Mouse (Mus musculus): ENCODE data around the gene 3110009E18Rik.

The 3110009E18Rik gene

GRCm38 (mm10) chr1:120197189-120197588, 76.2 kb downstream of the 3110009E18Rik start:
- DNase-seq, result peak; percentile 84 to 86

GRCm38 (mm10) chr1:120198151-120198550, 77.2 kb downstream of the 3110009E18Rik start:
- no peak for DNase-seq

GRCm38 (mm10) chr1:120198942-120199341, 78.0 kb downstream of the 3110009E18Rik start:
- DNase-seq, result no peak

GRCm38 (mm10) chr1:120202542-120202941, 81.6 kb downstream of the 3110009E18Rik start:
- no peak for DNase-seq

- DNase-seq, result no peak
These were observed 82.8 kb downstream of the 3110009E18Rik start for GRCm38 (mm10) chr1:120203836-120204235.

- DNase-seq, result no peak
These were observed 83.8 kb downstream of the 3110009E18Rik start for GRCm38 (mm10) chr1:120204834-120205233.

- no peak for DNase-seq
These were observed 86.6 kb downstream of the 3110009E18Rik start for GRCm38 (mm10) chr1:120207568-120207967.

- DNase-seq, result no peak
These were observed 87.7 kb downstream of the 3110009E18Rik start for GRCm38 (mm10) chr1:120208502-120209230.

- DNase-seq, result no peak
These were observed 99.9 kb downstream of the 3110009E18Rik start for GRCm38 (mm10) chr1:120220841-120221240.

GRCm38 (mm10) chr1:120221285-120221684, 100.3 kb downstream of the 3110009E18Rik start:
- DNase-seq, result no peak

- DNase-seq, result peak; percentile 26 to 31
These were observed 102.6 kb downstream of the 3110009E18Rik start for GRCm38 (mm10) chr1:120223613-120224012.

- DNase-seq, result no peak
These were observed 108.9 kb downstream of the 3110009E18Rik start for GRCm38 (mm10) chr1:120229723-120230471.

- DNase-seq, result peak; percentile 61
These were observed 110.3 kb downstream of the 3110009E18Rik start for GRCm38 (mm10) chr1:120231334-120231733.

GRCm38 (mm10) chr1:120232170-120232569, 111.2 kb downstream of the 3110009E18Rik start:
- DNase-seq, result no peak

- no peak for DNase-seq
These were observed 114.7 kb downstream of the 3110009E18Rik start for GRCm38 (mm10) chr1:120235631-120236215.

GRCm38 (mm10) chr1:120236424-120236823, 115.4 kb downstream of the 3110009E18Rik start:
- no peak for DNase-seq

- no peak for DNase-seq
These were observed 116.1 kb downstream of the 3110009E18Rik start for GRCm38 (mm10) chr1:120237068-120237467.

Measured in kidney, postnatal 4 days (tissue).